ENCODE assay signal across 8 mouse cellular contexts in the genomic region with DNA sequence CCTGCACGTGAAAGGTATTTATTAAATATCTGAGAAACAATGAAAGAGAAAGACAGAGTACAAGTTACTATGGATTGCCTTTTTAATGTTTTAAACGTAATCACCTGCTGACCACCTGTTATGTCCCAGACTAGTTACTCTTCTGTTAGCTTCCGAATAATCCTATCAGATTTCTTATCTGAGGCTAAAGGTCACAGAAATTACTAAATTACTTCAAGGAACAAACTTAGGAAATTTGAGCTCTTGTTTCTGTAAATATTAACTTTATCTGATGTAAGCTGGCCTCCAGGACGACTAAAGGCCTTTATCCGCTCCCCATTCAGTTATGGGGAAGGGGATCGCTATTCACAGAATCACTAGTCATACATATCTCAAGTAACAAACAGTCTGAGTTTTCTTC. TPM values are rescaled to one million over a fixed set of nuclear protein-coding genes. Genes with fewer than 3 reads are reported as not detected.
DNase-seq lines count a peak whose midpoint lies in the region; ATAC-seq and TF ChIP-seq lines count a peak whose summit lies in the region.

No protein-coding gene starts in this region.

- H3K27me3 ChIP-seq in liver, adult 2 months (ENCODE audit: control insufficient read depth, insufficient read depth, low read length), result no peaks in the 10 kb centered on the region
- H3K27me3 ChIP-seq in embryonic facial prominence, embryonic 13.5 days, result no peaks in the 10 kb centered on the region
- H3K27me3 ChIP-seq in intestine, embryonic 14.5 days (replicated peaks; ENCODE audit: control insufficient read depth, insufficient read depth, low read length), result no peaks in the 10 kb centered on the region
- no peaks in the 10 kb centered on the region for H3K27me3 ChIP-seq in midbrain, postnatal 0 days (ENCODE audit: insufficient read depth, low read length)

- peak overlapping the region; percentile 95 for H3K27ac ChIP-seq in liver, adult 2 months (replicated peaks; ENCODE audit: insufficient read depth, low read depth, low read length)
- peak overlapping the region; percentile 97; the same call in 1 of the 2 replicates for H3K27ac ChIP-seq in embryonic facial prominence, embryonic 13.5 days
- H3K27ac ChIP-seq in intestine, embryonic 14.5 days (ENCODE audit: low read depth), result no peak overlapping the region
- peak overlapping the region; percentile 98; the same call in 1 of the 2 replicates for H3K27ac ChIP-seq in midbrain, postnatal 0 days (ENCODE audit: low read depth, low read length)

- 13% methylated on average over 6 of the region's 6 CpGs for WGBS in liver, adult 2 months
- 28% methylated on average over 6 of the region's 6 CpGs for WGBS in embryonic facial prominence, embryonic 13.5 days
- 45% methylated on average over 6 of the region's 6 CpGs for WGBS in intestine, embryonic 14.5 days
- 46% methylated on average over 6 of the region's 6 CpGs for WGBS in midbrain, postnatal 0 days

- peak overlapping the region; percentile 67; the same call in 1 of the 2 replicates for H3K9ac ChIP-seq in liver, adult 2 months (ENCODE audit: low read depth, low read length)
- H3K9ac ChIP-seq in embryonic facial prominence, embryonic 13.5 days, result peak overlapping the region; percentile 91
- H3K9ac ChIP-seq in intestine, embryonic 14.5 days (ENCODE audit: low read length), result peak overlapping the region; percentile 91
- H3K9ac ChIP-seq in midbrain, postnatal 0 days (replicated peaks; ENCODE audit: low read length, poor library complexity, severe bottlenecking), result peak overlapping the region; percentile 70

- TF ChIP-seq POLR2A in liver, adult 2 months (IDR thresholded peaks at IDR 0.05; ENCODE audit: extremely low read depth, insufficient read depth, low read length), result no peak

- peaks cover 42% of the 10 kb centered on the region for H3K79me2 ChIP-seq in liver, adult 2 months (ENCODE audit: control insufficient read depth, insufficient read depth, low read length)

- no peaks in the 10 kb centered on the region; the same call in 1 of the 2 replicates for H3K36me3 ChIP-seq in liver, adult 2 months (ENCODE audit: control insufficient read depth, insufficient read depth, low read length)
- H3K36me3 ChIP-seq in embryonic facial prominence, embryonic 13.5 days, result 0 out of 2 replicates have a peak, but pooled peaks cover 3% of the 10 kb centered on the region
- 0 out of 2 replicates have a peak, but pooled peaks cover 2% of the 10 kb centered on the region for H3K36me3 ChIP-seq in intestine, embryonic 14.5 days (ENCODE audit: control insufficient read depth, insufficient read depth, low read length)
- no peaks in the 10 kb centered on the region for H3K36me3 ChIP-seq in midbrain, postnatal 0 days (ENCODE audit: insufficient read depth, low read length)

- H3K4me3 ChIP-seq in liver, adult 2 months (ENCODE audit: insufficient read depth, low read depth, low read length), result peak overlapping the region; percentile 74
- H3K4me3 ChIP-seq in embryonic facial prominence, embryonic 13.5 days, result peak overlapping the region; percentile 82
- peak overlapping the region; percentile 96 for H3K4me3 ChIP-seq in intestine, embryonic 14.5 days (ENCODE audit: low read depth, low read length)
- H3K4me3 ChIP-seq in midbrain, postnatal 0 days (ENCODE audit: low read depth, low read length), result peak overlapping the region; percentile 94

- no peak for TF ChIP-seq CTCF in liver, adult 2 months (IDR thresholded peaks at IDR 0.05; ENCODE audit: low read depth, low read length)
- TF ChIP-seq CTCF in midbrain, postnatal 0 days (IDR thresholded peaks at IDR 0.05), result no peak

- H3K4me2 ChIP-seq in embryonic facial prominence, embryonic 13.5 days, result peak overlapping the region; percentile 82
- peak overlapping the region; percentile 80 for H3K4me2 ChIP-seq in intestine, embryonic 14.5 days (ENCODE audit: low read length)
- H3K4me2 ChIP-seq in midbrain, postnatal 0 days (ENCODE audit: low read depth, low read length, poor library complexity, severe bottlenecking), result peak overlapping the region; percentile 81

- H3K9me3 ChIP-seq in embryonic facial prominence, embryonic 13.5 days, result no peaks in the 10 kb centered on the region
- H3K9me3 ChIP-seq in intestine, embryonic 14.5 days (ENCODE audit: control insufficient read depth, low read length), result no peaks in the 10 kb centered on the region
- H3K9me3 ChIP-seq in midbrain, postnatal 0 days (ENCODE audit: low read length), result no peaks in the 10 kb centered on the region

- H3K4me1 ChIP-seq in liver, adult 2 months (ENCODE audit: control insufficient read depth, insufficient read depth, low read length), result peaks cover 12% of the 10 kb centered on the region
- peaks cover 32% of the 10 kb centered on the region for H3K4me1 ChIP-seq in embryonic facial prominence, embryonic 13.5 days
- H3K4me1 ChIP-seq in intestine, embryonic 14.5 days (replicated peaks; ENCODE audit: control insufficient read depth, insufficient read depth, low read length), result peaks cover 23% of the 10 kb centered on the region
- no peaks in the 10 kb centered on the region; the same call in 1 of the 2 replicates for H3K4me1 ChIP-seq in midbrain, postnatal 0 days (ENCODE audit: insufficient read depth, low read length)

- no peak for ATAC-seq in embryonic facial prominence, embryonic 13.5 days (ENCODE audit: insufficient number of reproducible peaks, insufficient read depth, low FRiP score, low TSS enrichment, low read depth)
- no peak for ATAC-seq in intestine, embryonic 14.5 days (replicated peaks; ENCODE audit: low FRiP score, low TSS enrichment, low read depth)
- no peak for ATAC-seq in midbrain, postnatal 0 days (ENCODE audit: low FRiP score)

- DNase-seq in liver, adult 2 months (ENCODE audit: extremely low read depth, low read depth, low spot score), result peak; percentile 77
- DNase-seq in liver, result no peak
- no peak for DNase-seq in intestine, embryonic 14.5 days (ENCODE audit: low spot score)
- no peak for DNase-seq in midbrain, postnatal 0 days (ENCODE audit: low spot score)
- no peak for DNase-seq in right cerebral cortex, adult 18-20 months
- no peak for DNase-seq in layer of hippocampus, adult 18-20 months (ENCODE audit: low spot score in 2 of 2)
- no peak for DNase-seq in embryo, embryonic 10.5 days (ENCODE audit: low spot score)

RNA-seq across cellular contexts. Expression of gene 1110059E24Rik, which starts 1.1 kb away (rescaled TPM):
- total RNA-seq in liver, adult 2 months (2014; rRNA removed), result 18.2 and 24.4 TPM in 2 replicates
- 3.5 TPM in 2 replicates for polyA plus RNA-seq in liver, adult 2 months (2012; rRNA removed)
- 57.8 and 59.4 TPM in 2 replicates for polyA plus RNA-seq in embryonic facial prominence, embryonic 13.5 days (2015; fragmentation: Nextera tagmentation; extraction: Ambion mirVana)
- 66.1 and 68.5 TPM in 2 replicates for polyA plus RNA-seq in intestine, embryonic 14.5 days (2014; fragmentation: Nextera tagmentation; extraction: Ambion mirVana)
- 26.3 and 30.5 TPM in 2 replicates for total RNA-seq in midbrain, postnatal 0 days (2014; rRNA removed)
- 56.6 and 60.8 TPM in 2 replicates for polyA plus RNA-seq in midbrain, postnatal 0 days (2015; fragmentation: Nextera tagmentation; extraction: Ambion mirVana)
- total RNA-seq in layer of hippocampus, adult 18-20 months (2021), result 10 to 100 TPM; 23.2 to 29.0 TPM

RNA-seq across cellular contexts. Expression of gene Abhd17b, which starts 1.3 kb away (rescaled TPM):
- total RNA-seq in liver, adult 2 months (2014; rRNA removed), result 14.0 and 16.6 TPM in 2 replicates
- polyA plus RNA-seq in liver, adult 2 months (2012; rRNA removed), result 7.2 and 7.6 TPM in 2 replicates
- 34.2 and 34.8 TPM in 2 replicates for polyA plus RNA-seq in embryonic facial prominence, embryonic 13.5 days (2015; fragmentation: Nextera tagmentation; extraction: Ambion mirVana)
- polyA plus RNA-seq in intestine, embryonic 14.5 days (2014; fragmentation: Nextera tagmentation; extraction: Ambion mirVana), result 27.5 and 28.2 TPM in 2 replicates
- 63.4 and 64.0 TPM in 2 replicates for total RNA-seq in midbrain, postnatal 0 days (2014; rRNA removed)
- polyA plus RNA-seq in midbrain, postnatal 0 days (2015; fragmentation: Nextera tagmentation; extraction: Ambion mirVana), result 44.4 and 49.0 TPM in 2 replicates
- 10 to 100 TPM; 40.8 to 44.6 TPM for total RNA-seq in layer of hippocampus, adult 18-20 months (2021)

Comparison
In these comparisons a context has a peak if more than half of its experiments do, and no peak if none do; other contexts are left out.
1. RNA of gene 1110059E24Rik, which starts 1.1 kb away (polyA plus RNA-seq): 66.1 to 68.5 TPM in intestine, embryonic 14.5 days, 57.8 to 59.4 TPM in embryonic facial prominence, embryonic 13.5 days and 56.6 to 60.8 TPM in midbrain, postnatal 0 days; 3.5 TPM in liver, adult 2 months; every median in the first group is over 10 times any median in the second.
2. Peak in every context shown above with its lines, with median percentiles within 50 percentile points of each other: H3K4me3 ChIP-seq, H3K9ac ChIP-seq and H3K4me2 ChIP-seq.